Mouse (Mus musculus): ENCODE measurements around the gene Svip. TPM values are rescaled to one million over a fixed set of nuclear protein-coding genes. Genes with fewer than 3 reads are reported as not detected.

Svip gene
- total RNA-seq (2015) (27.6 and 27.9 TPM in 2 replicates), total RNA-seq (2017) (20.8 and 21.8 TPM in 2 replicates)

- ATAC-seq (ENCODE audit: poor library complexity, severe bottlenecking): peak; percentile 83
These were observed at the start of gene Svip for GRCm38 (mm10) chr7:52005511-52006295. Gene Svip, minus strand, starts transcription at chr7:52006018.

GRCm38 (mm10) chr7:52037600-52038582 lies 32.1 kb upstream of the Svip start:
- peak; percentile 72 for ATAC-seq (ENCODE audit: poor library complexity, severe bottlenecking)

- ATAC-seq (ENCODE audit: poor library complexity, severe bottlenecking): no peak
These were observed 18.3 kb upstream of the Svip start for GRCm38 (mm10) chr7:52024050-52024626.

GRCm38 (mm10) chr7:52022039-52022438 lies 16.2 kb upstream of the Svip start:
- ATAC-seq (ENCODE audit: poor library complexity, severe bottlenecking): peak; percentile 57

GRCm38 (mm10) chr7:52015628-52016027 lies 9.8 kb upstream of the Svip start, which contains the start of gene 1700015G11Rik:
Gene 1700015G11Rik, minus strand, starts transcription at chr7:52015728.
- no peak for ATAC-seq (ENCODE audit: poor library complexity, severe bottlenecking)

- ATAC-seq (ENCODE audit: poor library complexity, severe bottlenecking): peak; percentile 56; the same call in 1 of the 2 replicates
These were observed 9.4 kb upstream of the Svip start for GRCm38 (mm10) chr7:52015180-52015579.

- ATAC-seq (ENCODE audit: poor library complexity, severe bottlenecking): no peak
These were observed 7.6 kb upstream of the Svip start for GRCm38 (mm10) chr7:52013457-52013856.

GRCm38 (mm10) chr7:52007138-52007537 lies 1.3 kb upstream of the Svip start:
- ATAC-seq (ENCODE audit: poor library complexity, severe bottlenecking): no peak

GRCm38 (mm10) chr7:52006296-52006630 lies 445 bp upstream of the Svip start:
- ATAC-seq (ENCODE audit: poor library complexity, severe bottlenecking): peak; percentile 13; the same call in 1 of the 2 replicates

GRCm38 (mm10) chr7:51991020-51991419 lies 14.8 kb downstream of the Svip start:
- peak; percentile 9; the same call in 1 of the 2 replicates for ATAC-seq (ENCODE audit: poor library complexity, severe bottlenecking)

- peak; percentile 92 for ATAC-seq (ENCODE audit: poor library complexity, severe bottlenecking)
These were observed 18.9 kb downstream of the Svip start for GRCm38 (mm10) chr7:51986909-51987308.

GRCm38 (mm10) chr7:51985763-51986162 lies 20.1 kb downstream of the Svip start:
- no peak for ATAC-seq (ENCODE audit: poor library complexity, severe bottlenecking)

- 0 out of 2 replicates have a peak, but pooled peaks have one; percentile 6 for ATAC-seq (ENCODE audit: poor library complexity, severe bottlenecking)
These were observed 23.5 kb downstream of the Svip start for GRCm38 (mm10) chr7:51982303-51982702.

GRCm38 (mm10) chr7:51979271-51979670 lies 26.5 kb downstream of the Svip start:
- peak; percentile 80 for ATAC-seq (ENCODE audit: poor library complexity, severe bottlenecking)

GRCm38 (mm10) chr7:51975181-51975580 lies 30.6 kb downstream of the Svip start:
- ATAC-seq (ENCODE audit: poor library complexity, severe bottlenecking): peak; percentile 39; the same call in 1 of the 2 replicates

- ATAC-seq (ENCODE audit: poor library complexity, severe bottlenecking): no peak
These were observed 32.3 kb downstream of the Svip start for GRCm38 (mm10) chr7:51973526-51973925.

- ATAC-seq (ENCODE audit: poor library complexity, severe bottlenecking): no peak
These were observed 32.7 kb downstream of the Svip start for GRCm38 (mm10) chr7:51973091-51973490.

- peak; percentile 87 for ATAC-seq (ENCODE audit: poor library complexity, severe bottlenecking)
These were observed 33.5 kb downstream of the Svip start for GRCm38 (mm10) chr7:51972252-51972855.

- ATAC-seq (ENCODE audit: poor library complexity, severe bottlenecking): no peak
These were observed 36.4 kb downstream of the Svip start for GRCm38 (mm10) chr7:51969379-51969778.

GRCm38 (mm10) chr7:51967581-51967980 lies 38.2 kb downstream of the Svip start:
- no peak for ATAC-seq (ENCODE audit: poor library complexity, severe bottlenecking)

All from megakaryocyte, adult 5-6 weeks (primary cell).